Mouse (Mus musculus) embryonic facial prominence, embryonic 11.5 days (tissue): ENCODE results near the gene Slc22a14. TPM values are rescaled to one million over a fixed set of nuclear protein-coding genes. Genes with fewer than 3 reads are reported as not detected.

Experiments
- ATAC-seq: fragments of 200-750 bp; cut with Nextera tagmentation; replicated peaks from 2 replicates; pipeline ENCODE4 v1.8.0; 2017; ENCODE audit warnings: low read depth; ENCODE audit not compliant: insufficient number of reproducible peaks, low FRiP score, low TSS enrichment
- DNase-seq: peaks from one replicate; pipeline ENCODE4 v3.0.0-alpha.2; 2015; ENCODE audit warnings: low spot score
- H3K27ac ChIP-seq: fragments of 300-500 bp; sonication (generic); replicated peaks from 2 replicates; pipeline ENCODE4 v1.5.1; 2014; ENCODE audit warnings: mild to moderate bottlenecking, low read depth, low read length, control low read depth
- H3K27me3 ChIP-seq: fragments of 300-500 bp; sonication (generic); 2 replicates; pipeline ENCODE4 v1.6.1; 2014; ENCODE audit warnings: mild to moderate bottlenecking, low read length, moderate library complexity, mixed read lengths; ENCODE audit not compliant: control insufficient read depth, insufficient read depth
- H3K36me3 ChIP-seq: fragments of 300-500 bp; sonication (generic); replicated peaks from 2 replicates; pipeline ENCODE4 v1.6.1; 2014; ENCODE audit warnings: low read depth, mild to moderate bottlenecking, low read length, moderate library complexity, mixed read lengths; ENCODE audit not compliant: control insufficient read depth, insufficient read depth
- H3K4me1 ChIP-seq: fragments of 300-500 bp; sonication (generic); 2 replicates; pipeline ENCODE4 v1.6.1; 2014; ENCODE audit warnings: low read length, mixed read lengths; ENCODE audit not compliant: control insufficient read depth, insufficient read depth
- H3K4me2 ChIP-seq: fragments of 300-500 bp; sonication (generic); 2 replicates; pipeline ENCODE4 v1.6.1; 2014; ENCODE audit warnings: low read depth, mild to moderate bottlenecking, control low read depth, low read length, moderate library complexity
- H3K4me3 ChIP-seq: fragments of 300-500 bp; sonication (generic); 2 replicates; pipeline ENCODE4 v1.5.1; 2014; ENCODE audit warnings: low read depth, low read length, control low read depth
- H3K9ac ChIP-seq: fragments of 300-500 bp; sonication (generic); replicated peaks from 2 replicates; pipeline ENCODE4 v1.6.1; 2014; ENCODE audit warnings: mild to moderate bottlenecking, control low read depth, low read length
- H3K9me3 ChIP-seq: fragments of 300-500 bp; sonication (generic); replicated peaks from 2 replicates; pipeline ENCODE4 v1.6.1; 2016; ENCODE audit warnings: mild to moderate bottlenecking, low read length, inconsistent platforms, mixed read lengths; ENCODE audit not compliant: control insufficient read depth
- WGBS: fragments of 180-500 bp; shearing (Covaris S2); extraction: QIAGEN DNeasy Blood & Tissue Kit; methylation state at CpG from one replicate; pipeline ENCODE4 v1.1.7; 2014; 5-methylcytosine and 5-hydroxymethylcytosine counted together
- polyA plus RNA-seq: library from polyadenylated mRNA; unstranded; fragments of >200 nt; fragmentation: Nextera tagmentation; extraction: Ambion mirVana; gene quantifications from 2 replicates; pipeline ENCODE4 v1.2.1, GENCODE M21; 2014

Slc22a14 gene
- polyA plus RNA-seq, 1 experiment from 2014 or later, result not detected

- WGBS, result 90% methylated on average over 15 of the region's 15 CpGs
- H3K9ac ChIP-seq, result no peak overlapping the region
- DNase-seq, result no peak
- no peak overlapping the region for H3K4me3 ChIP-seq
- ATAC-seq, result peak; percentile 70; the same call in 1 of the 2 replicates
- H3K4me2 ChIP-seq, result no peak overlapping the region
- no peaks in the 10 kb centered on the region for H3K9me3 ChIP-seq
- H3K27me3 ChIP-seq, result no peaks in the 10 kb centered on the region
- H3K4me1 ChIP-seq, result no peaks in the 10 kb centered on the region
- H3K36me3 ChIP-seq, result no peaks in the 10 kb centered on the region
- no peak overlapping the region for H3K27ac ChIP-seq
Observed at GRCm38 (mm10) chr9:119330186-119330963, 35.0 kb downstream of the Slc22a14 start.

- no peaks in the 10 kb centered on the region for H3K36me3 ChIP-seq
- H3K27ac ChIP-seq, result no peak overlapping the region
- no peaks in the 10 kb centered on the region for H3K4me1 ChIP-seq
- no peak overlapping the region for H3K9ac ChIP-seq
- 87% methylated on average over 3 of the region's 3 CpGs for WGBS
- no peaks in the 10 kb centered on the region for H3K9me3 ChIP-seq
- no peaks in the 10 kb centered on the region for H3K27me3 ChIP-seq
- no peak for DNase-seq
- no peak overlapping the region for H3K4me3 ChIP-seq
- H3K4me2 ChIP-seq, result no peak overlapping the region
- ATAC-seq, result no peak
Observed at GRCm38 (mm10) chr9:119328488-119328887, 36.9 kb downstream of the Slc22a14 start.

- WGBS, result 69% methylated on average over 1 of the region's 1 CpGs
Observed at GRCm38 (mm10) chr9:119324130-119324529, 41.2 kb downstream of the Slc22a14 start.

GRCm38 (mm10) chr9:119323260-119323645, 42.1 kb downstream of the Slc22a14 start:
- no peaks in the 10 kb centered on the region for H3K9me3 ChIP-seq
- H3K27me3 ChIP-seq, result no peaks in the 10 kb centered on the region
- no peaks in the 10 kb centered on the region for H3K36me3 ChIP-seq
- peak overlapping the region; percentile 52; the same call in 1 of the 2 replicates for H3K27ac ChIP-seq
- H3K4me1 ChIP-seq, result no peaks in the 10 kb centered on the region
- ATAC-seq (no peak), DNase-seq (no peak)
- peak overlapping the region; percentile 81 for H3K9ac ChIP-seq
- 7% methylated on average over 9 of the region's 9 CpGs for WGBS
- peak overlapping the region; percentile 95 for H3K4me3 ChIP-seq
- H3K4me2 ChIP-seq, result peak overlapping the region; percentile 51

More at GRCm38 (mm10) chr9:119324130-119324529, 41.2 kb downstream of the Slc22a14 start:
- H3K9me3 ChIP-seq, result no peaks in the 10 kb centered on the region
- H3K27ac ChIP-seq, result no peak overlapping the region
- H3K4me3 ChIP-seq, result no peak overlapping the region
- no peaks in the 10 kb centered on the region for H3K4me1 ChIP-seq
- H3K36me3 ChIP-seq, result no peaks in the 10 kb centered on the region
- H3K27me3 ChIP-seq, result no peaks in the 10 kb centered on the region
- no peak overlapping the region for H3K9ac ChIP-seq
- ATAC-seq, result no peak
- no peak for DNase-seq
- H3K4me2 ChIP-seq, result no peak overlapping the region

- peak; percentile 95 for ATAC-seq
- Histone ChIP-seq H3K9ac (peak within 1 kb of the TSS; percentile 81), H3K4me3 (peak within 1 kb of the TSS; percentile 95), H3K4me2 (peak within 1 kb of the TSS; percentile 88), H3K36me3 (no peaks in the 10 kb centered on the region), H3K27me3 (no peaks in the 10 kb centered on the region), H3K27ac (peak within 1 kb of the TSS; percentile 76), H3K9me3 (no peaks in the 10 kb centered on the region), H3K4me1 (no peaks in the 10 kb centered on the region)
- WGBS, result 1% methylated on average over 76 of the region's 76 CpGs
- peak; percentile 98 for DNase-seq
Observed at GRCm38 (mm10) chr9:119322289-119323259, 42.8 kb downstream of the Slc22a14 start, which contains the start of gene Oxsr1. Oxsr1 (minus strand) TSS chr9:119322427.

- DNase-seq, result peak; percentile 9
- under 1% methylated on average over 56 of the region's 59 CpGs for WGBS
Observed at GRCm38 (mm10) chr9:119321392-119322229, 43.7 kb downstream of the Slc22a14 start.

GRCm38 (mm10) chr9:119320946-119321345, 44.4 kb downstream of the Slc22a14 start:
- Histone ChIP-seq H3K27ac (no peak overlapping the region), H3K36me3 (no peaks in the 10 kb centered on the region), H3K4me1 (no peaks in the 10 kb centered on the region), H3K4me3 (peak overlapping the region; percentile 95), H3K27me3 (no peaks in the 10 kb centered on the region), H3K4me2 (peak overlapping the region; percentile 88), H3K9ac (peak overlapping the region; percentile 48), H3K9me3 (no peaks in the 10 kb centered on the region)
- WGBS, result 11% methylated on average over 7 of the region's 7 CpGs
- no peak for DNase-seq
- ATAC-seq, result no peak

More at GRCm38 (mm10) chr9:119321392-119322229, 43.7 kb downstream of the Slc22a14 start:
- Histone ChIP-seq H3K9ac (peak overlapping the region; percentile 81), H3K27me3 (no peaks in the 10 kb centered on the region), H3K4me3 (peak overlapping the region; percentile 95), H3K36me3 (no peaks in the 10 kb centered on the region), H3K27ac (peak overlapping the region; percentile 76), H3K4me2 (peak overlapping the region; percentile 88), H3K4me1 (no peaks in the 10 kb centered on the region), H3K9me3 (no peaks in the 10 kb centered on the region)
- peak; percentile 49 for ATAC-seq
